Mouse (Mus musculus): Measurements from ENCODE around the gene Emc7.
A peak's percentile ranks its signal among the peaks of the same experiment; 100 is the strongest.

DNA sequence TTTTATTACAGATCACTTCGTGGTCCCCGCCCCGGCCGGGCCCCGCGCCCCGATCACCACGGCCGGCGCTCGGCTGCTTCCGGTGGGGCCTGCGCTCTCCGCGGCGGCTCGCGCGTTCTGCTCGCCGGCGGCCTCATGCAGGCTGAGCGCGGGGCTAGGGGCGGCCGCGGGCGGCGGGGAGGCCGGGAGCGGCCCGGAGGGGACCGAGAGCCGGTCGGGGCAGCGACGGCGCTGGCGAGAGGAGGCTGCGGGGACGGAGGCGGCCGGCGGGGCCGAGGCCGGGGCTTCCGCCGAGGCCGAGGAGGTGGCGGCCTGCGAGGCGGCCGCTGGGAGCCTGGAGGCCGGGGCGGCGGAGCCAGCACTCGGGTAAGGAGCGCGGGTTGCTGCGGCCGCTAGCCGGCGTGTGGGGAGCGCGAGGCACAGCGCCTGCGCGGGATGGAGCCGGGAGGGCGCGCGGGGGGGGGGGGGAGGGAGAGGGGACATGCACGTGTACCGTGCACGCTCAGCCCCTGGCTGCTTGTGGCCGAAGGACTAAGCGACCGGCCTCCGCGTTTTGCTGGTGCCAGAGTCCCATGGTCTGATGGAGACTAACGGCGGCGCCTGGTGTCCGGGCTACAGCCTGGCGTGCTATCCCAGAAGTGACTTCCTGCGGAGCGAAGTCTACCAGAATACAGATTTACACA, 38.2 kb downstream of the Emc7 start, which contains the start of gene Aven:
- no peak for TF ChIP-seq CTCF (conservative IDR thresholded peaks at IDR 0.05; ENCODE audit: insufficient read depth, insufficient read length, low read depth, low read length)
- peak; percentile 37 for TF ChIP-seq POLR2A (IDR thresholded peaks at IDR 0.05; ENCODE audit: low read depth, low read length)
